Mouse (Mus musculus) urinary bladder, postnatal 14 days (tissue): ENCODE results near the gene Mdga1.

Experiments
- DNase-seq: peaks from one replicate; pipeline ENCODE4 v3.0.0; 2021; ENCODE audit warnings: low spot score

Gene Mdga1

DNA sequence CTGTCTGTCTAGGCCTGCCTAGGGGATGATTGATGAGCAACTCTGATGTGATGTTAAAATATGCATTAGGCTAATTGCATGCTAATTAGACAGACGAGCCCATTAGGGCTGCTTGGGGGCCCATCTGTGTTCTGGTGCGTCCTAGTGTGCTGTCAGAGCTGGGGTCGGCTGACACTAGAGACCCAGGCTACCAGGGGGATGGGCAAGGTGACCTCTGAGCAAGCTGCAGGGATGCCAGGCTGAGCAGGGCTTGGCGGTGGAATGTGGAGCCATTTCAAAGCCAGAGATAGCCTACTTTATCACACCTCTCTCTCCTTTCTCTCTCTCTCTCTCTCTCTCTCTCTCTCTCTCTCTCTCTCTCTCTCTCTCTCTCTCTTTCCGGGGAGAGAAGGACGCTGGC is 49.8 kb downstream of the Mdga1 start:
- DNase-seq, result no peak

DNA sequence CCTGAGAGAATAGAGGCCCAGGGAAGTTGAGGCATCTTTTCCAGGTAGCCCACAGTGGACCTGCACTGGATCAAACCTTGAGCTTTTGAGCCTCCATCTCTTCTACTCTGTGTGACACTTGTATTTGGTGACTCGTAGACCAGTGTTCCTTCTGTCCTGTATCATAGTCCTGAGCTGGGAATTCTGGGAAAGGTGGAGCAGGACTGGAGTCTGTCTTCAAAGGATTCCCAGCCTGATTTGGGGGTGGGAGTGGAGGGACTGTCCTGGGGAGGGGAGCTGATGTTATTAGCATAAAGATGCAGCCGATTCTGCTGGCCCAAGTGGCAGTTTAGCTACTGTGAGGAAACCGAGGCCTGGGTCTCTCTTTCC is 50.4 kb downstream of the Mdga1 start:
- DNase-seq, result no peak

- DNase-seq, result no peak
Measured at GRCm38 (mm10) chr17:29918791-29919551, 50.9 kb downstream of the Mdga1 start.

GRCm38 (mm10) chr17:29916968-29917367 is 52.9 kb downstream of the Mdga1 start:
- DNase-seq, result no peak

DNA sequence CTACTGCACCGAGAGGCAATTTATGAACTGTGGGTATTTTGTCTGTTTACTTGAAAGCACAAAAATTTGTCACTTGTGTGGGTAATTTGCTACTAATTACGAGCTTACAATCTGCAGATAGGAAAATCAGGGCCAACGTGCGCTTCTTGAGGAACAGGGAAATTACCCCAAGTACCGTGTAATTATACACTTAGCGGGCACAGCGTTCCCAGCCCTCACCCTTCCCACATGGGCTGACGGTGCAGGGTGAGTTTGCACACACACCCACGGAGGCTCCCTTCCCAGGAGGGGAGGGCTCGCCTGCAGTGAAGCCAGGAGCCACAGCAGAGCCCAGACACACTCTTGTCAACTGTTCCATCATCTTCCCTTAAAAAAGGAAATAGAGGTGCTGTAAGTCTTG is 54.1 kb downstream of the Mdga1 start:
- no peak for DNase-seq

DNA sequence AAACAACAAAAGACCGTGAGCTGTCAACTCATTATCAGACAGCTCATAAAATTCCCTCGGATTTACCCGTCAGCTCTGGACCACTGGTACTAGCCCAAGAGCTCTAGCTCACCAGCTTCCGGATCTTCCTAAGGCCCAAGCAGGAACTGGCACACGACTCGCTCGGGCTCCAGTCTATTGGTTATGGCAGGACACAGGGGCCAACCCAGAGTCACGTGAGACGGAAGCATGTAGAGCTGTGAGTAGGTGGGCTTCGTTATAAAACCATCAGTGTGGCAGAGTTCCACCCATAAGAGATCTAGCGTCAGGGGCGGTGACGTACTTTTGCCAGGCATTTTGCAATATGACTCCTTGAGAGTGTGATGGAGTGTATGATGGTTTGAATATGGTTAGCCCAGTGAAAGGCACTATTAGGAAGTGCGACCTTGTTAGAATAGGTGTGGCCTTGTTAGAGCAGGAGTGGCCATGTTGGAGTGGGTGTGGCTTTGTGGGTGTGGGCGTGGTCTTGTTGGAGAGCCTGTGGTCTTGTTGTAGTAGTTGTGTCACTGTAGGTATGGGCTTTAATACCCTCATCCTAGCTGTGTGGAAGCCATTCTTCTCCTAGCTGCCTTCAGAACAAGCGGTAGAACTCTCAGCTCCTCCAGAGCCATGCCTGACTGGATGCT is 56.5 kb downstream of the Mdga1 start:
- no peak for DNase-seq

DNA sequence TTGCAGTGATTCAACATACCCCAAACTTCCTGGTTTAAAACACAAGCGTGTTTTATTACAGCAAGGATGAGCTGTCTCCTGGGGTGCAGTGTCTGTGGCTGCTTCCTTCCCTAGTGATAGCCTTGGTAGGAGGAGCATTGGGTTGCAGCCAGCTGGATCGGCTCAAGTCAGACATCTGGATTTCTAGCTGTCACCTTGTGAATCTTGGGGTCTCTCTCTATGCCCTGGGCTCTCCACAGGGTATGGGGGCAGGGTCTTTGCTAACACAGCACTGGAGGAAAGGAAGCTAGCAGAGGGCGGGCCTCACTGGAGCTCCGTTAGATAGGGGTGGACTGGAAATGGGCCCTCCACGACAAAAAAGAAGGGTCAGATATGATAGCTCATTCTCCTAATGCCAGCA is 57.2 kb downstream of the Mdga1 start:
- no peak for DNase-seq

DNA sequence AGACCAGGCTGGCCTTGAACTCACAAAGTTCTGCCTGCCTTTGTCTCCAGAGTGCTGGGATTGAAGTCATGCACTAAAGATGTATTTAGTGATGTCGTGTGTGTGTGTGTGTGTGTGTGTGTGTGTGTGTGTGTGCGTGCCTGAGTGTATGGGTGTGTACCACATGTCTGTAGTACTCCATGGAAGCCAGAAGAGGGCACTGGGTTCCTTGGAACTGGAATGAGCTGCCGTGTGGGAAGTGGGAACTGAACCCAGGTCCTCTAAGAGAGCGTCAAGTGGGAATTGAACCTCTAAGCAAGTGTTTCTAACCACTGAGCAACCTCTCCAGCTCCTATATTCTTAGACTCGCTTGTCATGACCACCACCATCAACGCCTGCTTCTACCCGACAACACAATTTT is 60.9 kb downstream of the Mdga1 start:
- no peak for DNase-seq

- DNase-seq, result no peak
Measured at GRCm38 (mm10) chr17:29904694-29905093, 65.2 kb downstream of the Mdga1 start.

DNA sequence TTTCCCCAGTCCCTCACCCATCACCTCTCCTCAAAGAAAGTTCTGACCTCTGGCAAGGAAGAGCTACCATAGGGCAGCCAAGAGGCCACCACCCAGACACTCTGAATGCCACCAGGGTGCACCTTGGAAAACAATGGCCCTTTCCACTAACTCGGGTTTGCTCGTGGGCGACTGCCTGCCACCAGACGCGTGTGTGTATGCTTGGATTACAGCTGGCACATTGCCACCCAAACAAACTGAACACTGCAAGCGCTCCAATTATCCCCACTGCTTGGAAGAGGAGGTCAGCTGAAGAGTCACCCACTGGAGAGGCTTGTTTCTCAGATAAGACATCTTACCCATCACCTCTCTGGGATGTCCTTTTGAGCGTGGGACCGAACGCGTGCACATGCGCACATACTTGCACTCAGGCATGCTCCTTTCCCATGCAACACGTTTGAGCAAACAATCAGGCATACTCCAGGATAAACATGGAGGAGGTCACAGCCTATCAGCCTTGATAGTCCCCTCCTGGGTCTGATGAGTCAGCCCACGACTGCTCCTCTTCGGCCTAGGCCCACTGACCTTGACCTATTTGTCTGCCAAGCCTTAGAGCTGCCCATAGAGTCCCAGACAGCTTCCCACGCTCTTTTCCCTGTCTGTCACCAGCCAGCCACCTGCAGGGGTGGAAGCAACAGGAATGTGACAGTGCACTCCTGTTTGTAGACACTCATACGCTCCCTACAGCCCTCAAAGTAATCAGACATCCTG is 67.3 kb downstream of the Mdga1 start:
- DNase-seq, result no peak

GRCm38 (mm10) chr17:29900289-29900688 is 69.6 kb downstream of the Mdga1 start:
- DNase-seq, result no peak

- DNase-seq, result no peak
Measured at GRCm38 (mm10) chr17:29896181-29897054, 73.5 kb downstream of the Mdga1 start.

DNA sequence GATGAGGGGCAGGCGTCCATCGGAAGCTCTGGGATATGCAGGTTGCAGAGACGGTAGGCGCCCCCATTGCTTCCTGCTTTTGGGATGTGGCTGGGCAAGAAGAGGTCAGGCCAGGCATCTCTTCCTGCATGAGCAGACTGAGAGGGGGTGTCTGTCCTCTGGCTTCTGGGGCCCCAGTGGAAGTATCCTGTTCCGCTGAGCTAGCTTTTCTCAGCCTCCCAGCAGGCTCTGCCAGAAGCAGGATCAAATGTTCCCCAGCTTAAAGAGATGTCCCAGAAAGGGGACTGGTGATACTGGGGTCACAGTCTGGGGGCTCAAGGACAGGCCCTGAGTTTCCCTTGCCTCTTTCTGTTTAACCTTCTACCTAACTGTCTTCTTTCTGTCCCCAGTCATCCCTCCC is 74.3 kb downstream of the Mdga1 start:
- no peak for DNase-seq

DNA sequence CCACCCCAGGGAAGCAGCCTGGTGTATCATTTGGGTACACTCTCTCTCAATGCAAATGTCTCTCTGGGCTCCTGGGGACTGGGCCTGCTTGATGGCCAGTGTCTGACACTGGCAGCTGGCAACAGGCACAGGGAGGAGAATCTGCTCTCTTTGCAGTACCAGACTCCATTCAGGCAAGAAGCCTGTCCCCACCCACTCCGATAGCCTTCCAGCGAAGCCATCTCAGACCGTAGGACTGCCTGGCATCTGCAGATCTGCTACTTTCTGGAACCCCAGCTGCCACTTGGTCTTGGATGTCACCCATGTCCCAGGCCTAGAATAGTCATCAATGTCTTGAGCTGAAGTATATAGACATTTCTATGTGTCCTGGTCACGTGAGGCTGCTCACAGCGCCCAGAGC is 74.9 kb downstream of the Mdga1 start:
- no peak for DNase-seq

DNA sequence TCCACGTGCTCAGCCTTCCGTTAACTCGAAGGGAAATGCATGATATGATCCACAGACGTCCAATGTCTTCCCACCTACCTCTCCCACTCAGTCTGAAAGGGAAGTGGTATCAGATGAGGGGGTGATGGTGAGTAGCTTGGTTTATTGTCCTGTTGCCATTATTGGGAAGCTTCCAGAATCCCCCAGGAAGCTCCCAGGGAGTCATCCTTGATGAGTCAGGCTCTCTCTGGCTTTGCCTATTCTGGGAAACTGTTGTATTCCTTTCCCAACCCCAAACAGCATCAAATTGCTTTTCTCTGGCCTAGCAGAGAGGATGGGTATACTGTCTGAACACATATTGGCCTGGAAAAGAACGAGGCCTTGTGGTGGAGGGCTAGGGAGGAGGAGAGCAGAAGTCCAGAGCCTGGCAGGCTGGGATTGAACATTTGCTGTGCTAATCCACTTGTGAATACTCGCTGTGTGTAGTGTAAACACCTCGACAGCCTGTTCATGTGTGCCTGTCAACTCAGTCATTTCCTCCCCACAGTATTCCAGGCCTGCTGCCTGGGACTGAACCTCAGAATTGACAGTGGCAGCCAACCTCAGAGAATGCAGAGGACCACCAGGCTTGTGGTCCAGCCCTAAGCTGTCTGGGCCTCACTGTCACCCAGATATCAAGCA is 79.3 kb downstream of the Mdga1 start:
- no peak for DNase-seq

DNA sequence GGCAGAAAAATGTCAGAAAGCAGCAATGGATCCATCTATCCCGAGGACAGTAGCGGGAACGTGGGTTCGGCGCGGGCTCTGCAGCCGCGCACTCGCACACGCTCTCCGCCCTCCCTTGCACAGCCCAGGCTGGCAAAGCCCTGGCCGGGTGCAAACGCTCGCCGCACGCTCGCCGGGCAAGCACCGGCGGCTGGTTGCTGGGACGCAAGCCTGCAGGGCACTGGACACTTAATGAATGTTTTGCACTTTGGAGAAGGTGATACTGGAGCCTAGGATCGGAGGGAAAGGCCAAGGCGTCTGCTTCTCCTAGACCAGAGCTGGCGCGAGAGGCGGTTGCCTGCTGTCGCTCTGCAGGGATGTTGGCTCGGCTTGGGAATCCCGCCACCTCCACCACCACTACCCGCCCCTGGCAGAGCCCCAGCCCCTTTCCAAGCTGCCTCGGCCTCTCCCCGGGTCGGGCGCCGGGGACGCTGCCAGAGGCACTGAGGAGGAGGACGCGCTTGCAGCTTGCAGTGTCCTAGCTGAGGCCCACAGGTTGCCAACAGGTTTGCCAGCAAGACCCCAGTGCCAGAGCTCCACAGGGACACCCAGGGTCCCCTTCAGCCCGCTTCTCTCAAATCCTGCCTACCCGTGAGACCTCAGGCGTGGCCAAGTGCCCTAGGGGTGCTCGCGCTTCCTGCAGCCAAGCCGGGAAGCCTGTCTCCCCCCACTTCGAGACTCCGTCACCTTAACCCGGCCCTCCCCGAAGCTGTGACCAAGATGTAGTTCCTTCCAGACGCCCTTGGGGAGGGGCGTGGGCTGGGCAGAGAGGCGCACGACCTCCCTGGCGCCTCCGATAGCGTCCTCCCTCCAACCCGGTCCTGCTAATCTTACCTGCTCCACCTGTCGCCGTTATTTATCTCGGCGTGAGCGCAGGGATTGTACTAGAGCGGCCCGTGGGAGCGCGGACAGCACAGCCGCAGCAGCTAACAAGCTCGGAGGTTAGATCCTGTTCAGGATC is 80.6 kb downstream of the Mdga1 start:
- DNase-seq, result peak; percentile 20

DNA sequence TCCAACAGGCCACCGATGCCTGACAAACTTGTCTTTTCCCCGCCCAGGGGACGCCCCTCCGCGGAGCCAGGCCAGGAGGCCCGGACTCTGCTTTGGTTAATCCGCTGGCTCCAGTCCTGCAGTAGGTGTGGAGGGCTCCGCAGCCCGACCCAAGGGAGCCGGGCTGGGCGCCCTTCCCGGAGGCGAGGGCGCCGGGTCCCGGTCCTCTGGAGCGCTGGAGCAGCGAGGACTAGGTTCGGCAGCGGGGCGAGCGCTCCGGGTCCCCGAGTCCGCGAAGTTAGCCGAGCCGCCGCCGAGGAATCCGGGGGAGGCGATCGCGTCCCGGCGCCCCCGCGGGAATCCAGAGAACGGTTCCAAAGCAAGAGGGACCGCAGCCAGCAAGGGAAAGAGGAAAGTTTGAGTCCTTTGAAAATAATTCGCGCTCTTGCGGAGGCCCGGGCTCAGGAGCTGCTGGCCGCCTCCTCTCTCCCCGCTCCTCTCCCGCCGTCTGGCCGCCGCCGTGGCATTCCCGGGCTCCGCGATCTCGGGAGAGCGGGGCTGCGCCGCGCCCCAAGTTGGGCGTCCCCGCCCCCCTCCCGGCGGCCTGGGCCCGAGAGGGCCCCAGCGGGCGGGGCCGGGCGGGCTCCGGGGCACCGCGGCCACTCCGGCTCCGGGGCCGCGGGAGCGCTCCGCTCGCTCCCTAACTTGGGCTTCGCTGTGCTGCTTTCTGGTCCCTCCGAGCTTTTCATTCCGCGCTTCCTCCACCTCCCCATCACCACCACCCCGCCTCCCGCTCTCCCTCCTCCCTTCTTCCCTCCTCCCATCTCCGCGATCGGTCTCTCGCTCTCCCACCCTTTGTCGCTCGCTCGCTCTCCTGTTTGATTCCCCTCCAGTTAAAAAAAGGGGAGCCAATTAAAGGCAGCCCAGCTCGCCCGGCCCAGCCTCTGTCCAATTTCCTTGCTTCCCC is 81.7 kb downstream of the Mdga1 start:
- DNase-seq, result peak; percentile 54

- peak; percentile 20 for DNase-seq
Measured at GRCm38 (mm10) chr17:29887271-29887880, 82.5 kb downstream of the Mdga1 start.
